In genomic region chr13:23739069-23739921, GRCm38 (mm10) we compare ENCODE assay signal across 8 mouse cellular contexts. TPM values are rescaled to one million over a fixed set of nuclear protein-coding genes. Genes with fewer than 3 reads are reported as not detected.
DNase-seq lines count a peak whose midpoint lies in the region; ATAC-seq and TF ChIP-seq lines count a peak whose summit lies in the region.

No protein-coding gene starts in this region.

- TF ChIP-seq RAD21 in MEL (IDR thresholded peaks at IDR 0.05; ENCODE audit: low read depth, low read length): no peak

- TF ChIP-seq EP300 in MEL (IDR thresholded peaks at IDR 0.05; ENCODE audit: low read depth in 1 of 2, low read length in 2 of 2): no peak

- under 1% methylated on average over 38 of the region's 39 CpGs for WGBS in lung, embryonic 14.5 days

- peak; percentile 79 to 84 for ATAC-seq in hematopoietic stem cell, adult 5-6 weeks (replicated peaks in 1 of 2; ENCODE audit: insufficient read depth in 1 of 2, low FRiP score in 2 of 2, low TSS enrichment in 1 of 2, low read depth in 1 of 2, poor library complexity in 2 of 2, severe bottlenecking in 2 of 2)
- ATAC-seq in lung, embryonic 14.5 days (ENCODE audit: insufficient read depth): peak; percentile 88
- ATAC-seq in neutrophil, adult 5-6 weeks (ENCODE audit: extremely low read depth, insufficient number of reproducible peaks, low FRiP score, poor library complexity, severe bottlenecking): peak; percentile 69

- H3K4me1 ChIP-seq in MEL (ENCODE audit: control insufficient read depth in 1 of 2, insufficient read depth in 2 of 2, low read length in 2 of 2): 0 out of 4 replicates have a peak, but pooled peaks cover 3 to 5% of the 10 kb centered on the region in 2 experiments
- 0 out of 2 replicates have a peak, but pooled peaks cover 5% of the 10 kb centered on the region for H3K4me1 ChIP-seq in lung, embryonic 14.5 days (ENCODE audit: insufficient read depth)

- no peaks in the 10 kb centered on the region for H3K27me3 ChIP-seq in MEL (ENCODE audit: control insufficient read depth in 1 of 2, insufficient read depth in 2 of 2, low read length in 2 of 2)
- H3K27me3 ChIP-seq in lung, embryonic 14.5 days (ENCODE audit: insufficient read depth, low read length): no peaks in the 10 kb centered on the region

- H3K27ac ChIP-seq in MEL (ENCODE audit: control insufficient read depth, low read depth, low read length): peak overlapping the region; percentile 99
- H3K27ac ChIP-seq in lung, embryonic 14.5 days (ENCODE audit: low read depth): peak overlapping the region; percentile 100

- H3K9ac ChIP-seq in MEL (ENCODE audit: control insufficient read depth, low read depth, low read length, poor library complexity, severe bottlenecking): peak overlapping the region; percentile 85
- peak overlapping the region; percentile 94 for H3K9ac ChIP-seq in lung, embryonic 14.5 days

- TF ChIP-seq CTCF in MEL (IDR thresholded peaks at IDR 0.05 in 2 of 3, conservative IDR thresholded peaks at IDR 0.05 in 1 of 3; ENCODE audit: control insufficient read depth in 1 of 3, insufficient read depth in 1 of 3, low read depth in 2 of 3, low read length in 3 of 3, poor library complexity in 1 of 3, severe bottlenecking in 1 of 3): no peak
- TF ChIP-seq CTCF in lung, embryonic 14.5 days (IDR thresholded peaks at IDR 0.05; ENCODE audit: low read depth): no peak

- peak; percentile 93 for TF ChIP-seq POLR2A in MEL (IDR thresholded peaks at IDR 0.05; ENCODE audit: control insufficient read depth in 1 of 2, insufficient read depth in 1 of 2, low read depth in 1 of 2, low read length in 2 of 2, poor library complexity in 1 of 2)

- H3K9me3 ChIP-seq in MEL (replicated peaks; ENCODE audit: insufficient read depth, low read length): no peaks in the 10 kb centered on the region
- no peaks in the 10 kb centered on the region for H3K9me3 ChIP-seq in lung, embryonic 14.5 days (ENCODE audit: low read depth, low read length)

- H3K79me2 ChIP-seq in MEL (ENCODE audit: control insufficient read depth, insufficient read depth, low read length, poor library complexity): peaks cover 1% of the 10 kb centered on the region; the same call in 1 of the 2 replicates

- DNase-seq in MEL (ENCODE audit: low read depth, low spot score): peak; percentile 98
- DNase-seq in cerebellum, adult 8-10 months: peak; percentile 83
- DNase-seq in forelimb bud, embryonic 11.5 days (ENCODE audit: low read depth, low spot score): peak; percentile 96
- DNase-seq in layer of hippocampus, adult 8-10 months (ENCODE audit: low spot score in 2 of 2): peak; percentile 95 to 97
- peak; percentile 96 for DNase-seq in lung, embryonic 14.5 days
- peak; percentile 88 to 96 for DNase-seq in thymus, adult 18-20 months

- peak overlapping the region; percentile 67 to 70 for H3K4me3 ChIP-seq in MEL (ENCODE audit: control insufficient read depth in 1 of 2, insufficient read depth in 1 of 2, low read depth in 2 of 2, low read length in 2 of 2)
- peak overlapping the region; percentile 63 for H3K4me3 ChIP-seq in lung, embryonic 14.5 days (ENCODE audit: low read depth, low read length)

- peaks cover 0 to 22% of the 10 kb centered on the region in 2 experiments; a peak in 2 of 4 replicates for H3K36me3 ChIP-seq in MEL (ENCODE audit: control insufficient read depth in 1 of 2, insufficient read depth in 2 of 2, low read length in 2 of 2)
- H3K36me3 ChIP-seq in lung, embryonic 14.5 days (ENCODE audit: insufficient read depth): no peaks in the 10 kb centered on the region

- peak overlapping the region; percentile 90 for H3K4me2 ChIP-seq in lung, embryonic 14.5 days

TF ChIP-seq in MEL, 35 proteins besides CTCF, POLR2A, EP300 and RAD21:
- TF ChIP-seq GATA1 (IDR thresholded peaks at IDR 0.05; ENCODE audit: low read depth, low read length) (no peak), MAX (IDR thresholded peaks at IDR 0.05; ENCODE audit: low read length) (no peak), POLR2AphosphoS5 (IDR thresholded peaks at IDR 0.05; ENCODE audit: borderline replicate concordance, low read depth, low read length) (peak; percentile 97), UBTF (IDR thresholded peaks at IDR 0.05; ENCODE audit: borderline replicate concordance, insufficient read depth, low read depth, low read length) (peak; percentile 97; the same call in 1 of the 2 replicates)
TF ChIP-seq in MEL: peak in this region for 2.

RNA-seq across cellular contexts. Expression of gene Hist1h1c, which starts 0.7 kb away (rescaled TPM):
- total RNA-seq in MEL (2012; rRNA removed): 348 and 479 TPM in 2 replicates
- 1 to 10 TPM in 1 of 2 experiments, not detected in 1; 3.8 TPM for polyA plus RNA-seq in MEL (2012; ENCODE audit: insufficient read depth in 1 of 2, insufficient read length in 2 of 2, low read depth in 1 of 2, low replicate concordance in 2 of 2, missing spikeins in 1 of 2)
- 345 and 598 TPM in 2 replicates for total RNA-seq in hematopoietic stem cell, adult 5-6 weeks (2017)
- 10 to 100 TPM; 39.1 to 69.2 (median 53.5) TPM for total RNA-seq in layer of hippocampus, adult 8-10 months (2022)
- 30.5 and 32.3 TPM in 2 replicates for polyA plus RNA-seq in lung, embryonic 14.5 days (2014; fragmentation: Nextera tagmentation; extraction: Ambion mirVana)
- total RNA-seq in neutrophil, adult 5-6 weeks (2017): 712 and 764 TPM in 2 replicates

RNA-seq across cellular contexts. Expression of gene Hist1h3c, which starts 6.1 kb away (rescaled TPM):
- total RNA-seq in MEL (2012; rRNA removed): 1,651 and 2,239 TPM in 2 replicates
- 1 to 10 TPM in 1 of 2 experiments, not detected in 1; 1.7 TPM for polyA plus RNA-seq in MEL (2012; ENCODE audit: insufficient read depth in 1 of 2, insufficient read length in 2 of 2, low read depth in 1 of 2, low replicate concordance in 2 of 2, missing spikeins in 1 of 2)
- total RNA-seq in hematopoietic stem cell, adult 5-6 weeks (2017): 240 and 585 TPM in 2 replicates
- total RNA-seq in layer of hippocampus, adult 8-10 months (2022): 1 to 10 TPM in 3 of 4 experiments, not detected in 1; 1.7 to 3.1 (median 2.7) TPM
- 11.3 and 16.9 TPM in 2 replicates for polyA plus RNA-seq in lung, embryonic 14.5 days (2014; fragmentation: Nextera tagmentation; extraction: Ambion mirVana)
- 4.8 TPM in 1 of 2 replicates, not detected in the other for total RNA-seq in neutrophil, adult 5-6 weeks (2017)

RNA-seq across cellular contexts. Expression of gene Hist1h2bb, which starts 7.2 kb away (rescaled TPM):
- 2,278 and 3,150 TPM in 2 replicates for total RNA-seq in MEL (2012; rRNA removed)
- 1 to 10 TPM in 1 of 2 experiments, not detected in 1; 3.2 TPM for polyA plus RNA-seq in MEL (2012; ENCODE audit: insufficient read depth in 1 of 2, insufficient read length in 2 of 2, low read depth in 1 of 2, low replicate concordance in 2 of 2, missing spikeins in 1 of 2)
- 2,012 and 2,201 TPM in 2 replicates for total RNA-seq in hematopoietic stem cell, adult 5-6 weeks (2017)
- 10 to 100 TPM; 14.1 to 21.7 (median 16.7) TPM for total RNA-seq in layer of hippocampus, adult 8-10 months (2022)
- 1.6 and 4.0 TPM in 2 replicates for polyA plus RNA-seq in lung, embryonic 14.5 days (2014; fragmentation: Nextera tagmentation; extraction: Ambion mirVana)
- total RNA-seq in neutrophil, adult 5-6 weeks (2017): 77.7 and 104 TPM in 2 replicates

RNA-seq across cellular contexts. Expression of gene Hist1h2ab, which starts 11.6 kb away (rescaled TPM):
- total RNA-seq in MEL (2012; rRNA removed): 2,219 and 2,780 TPM in 2 replicates
- 1 to 10 TPM in 1 of 2 experiments, not detected in 1; 8.0 TPM for polyA plus RNA-seq in MEL (2012; ENCODE audit: insufficient read depth in 1 of 2, insufficient read length in 2 of 2, low read depth in 1 of 2, low replicate concordance in 2 of 2, missing spikeins in 1 of 2)
- total RNA-seq in hematopoietic stem cell, adult 5-6 weeks (2017): 1,198 and 1,437 TPM in 2 replicates
- total RNA-seq in layer of hippocampus, adult 8-10 months (2022): 10 to 100 TPM; 18.6 to 28.1 (median 23.5) TPM
- polyA plus RNA-seq in lung, embryonic 14.5 days (2014; fragmentation: Nextera tagmentation; extraction: Ambion mirVana): 70.8 and 71.5 TPM in 2 replicates
- 24.9 and 28.2 TPM in 2 replicates for total RNA-seq in neutrophil, adult 5-6 weeks (2017)

RNA-seq across cellular contexts. Expression of gene Hist1h3b, which starts 12.8 kb away (rescaled TPM):
- 1,725 and 2,102 TPM in 2 replicates for total RNA-seq in MEL (2012; rRNA removed)
- 1 to 10 TPM in 1 of 2 experiments, not detected in 1; 6.6 TPM for polyA plus RNA-seq in MEL (2012; ENCODE audit: insufficient read depth in 1 of 2, insufficient read length in 2 of 2, low read depth in 1 of 2, low replicate concordance in 2 of 2, missing spikeins in 1 of 2)
- total RNA-seq in hematopoietic stem cell, adult 5-6 weeks (2017): 224 and 348 TPM in 2 replicates
- total RNA-seq in layer of hippocampus, adult 8-10 months (2022): 10 to 100 TPM in 2 of 4 experiments, 1 to 10 TPM in 2; 3.1 to 10.4 (median 8.0) TPM
- polyA plus RNA-seq in lung, embryonic 14.5 days (2014; fragmentation: Nextera tagmentation; extraction: Ambion mirVana): 18.4 and 18.7 TPM in 2 replicates
- 1.2 TPM in 1 of 2 replicates, not detected in the other for total RNA-seq in neutrophil, adult 5-6 weeks (2017)

Comparison
In these comparisons a context has a peak if more than half of its experiments do, and no peak if none do; other contexts are left out.
1. Peak in every context shown above with its lines: DNase-seq, ATAC-seq, H3K4me3 ChIP-seq and H3K27ac ChIP-seq.
2. RNA of gene Hist1h3c, which starts 6.1 kb away (total RNA-seq): 1,651 to 2,239 TPM in MEL and 240 to 585 TPM in hematopoietic stem cell, adult 5-6 weeks; 4.8 TPM in neutrophil, adult 5-6 weeks and 1.7 to 3.1 TPM in layer of hippocampus, adult 8-10 months; every median in the first group is over 10 times any median in the second.
3. RNA of gene Hist1h2bb, which starts 7.2 kb away (total RNA-seq): 2,278 to 3,150 TPM in MEL and 2,012 to 2,201 TPM in hematopoietic stem cell, adult 5-6 weeks; 77.7 to 104 TPM in neutrophil, adult 5-6 weeks and 14.1 to 21.7 TPM in layer of hippocampus, adult 8-10 months; every median in the first group is over 10 times any median in the second.